ENCODE assay signal across 27 mouse cellular contexts in genomic region chr2:125576498-125576897, GRCm38 (mm10). TPM values are rescaled to one million over a fixed set of nuclear protein-coding genes. Genes with fewer than 3 reads are reported as not detected.
DNase-seq lines count a peak whose midpoint lies in the region; ATAC-seq lines count a peak whose summit lies in the region.
"Had no signal": no experiment of that assay in that cellular context is flagged by ENCODE, and none has a peak within 500 bp of the region (broad histone marks: within the 10 kb centered on the region; RNA-seq: fewer than 3 reads in every experiment).

No protein-coding gene starts in this region.

- 69% methylated on average over 8 of the region's 8 CpGs for WGBS in heart, embryonic 13.5 days

- H3K4me3 ChIP-seq in heart, embryonic 13.5 days, result no peak overlapping the region
- H3K4me3 ChIP-seq: embryonic facial prominence, embryonic 10.5 days; embryonic facial prominence, embryonic 13.5 days; erythroblast, embryonic 14.5 days; forebrain, embryonic 12.5 days; forebrain, embryonic 15.5 days; heart, embryonic 12.5 days; hindbrain, embryonic 10.5 days; hindbrain, embryonic 13.5 days; intestine, embryonic 15.5 days had no signal

- peaks cover 77% of the 10 kb centered on the region for H3K36me3 ChIP-seq in heart, embryonic 13.5 days

- no peak for DNase-seq in frontal cortex, postnatal 25 days (ENCODE audit: low spot score in 2 of 2)
- no peak for DNase-seq in heart, postnatal 25 days (ENCODE audit: low spot score)
- no peak for DNase-seq in adrenal gland, adult 2 months
- DNase-seq: adrenal gland, postnatal 10 days; adrenal gland, postnatal 36 days; cerebellum, adult 18-20 months; cerebellum, adult 9-10 months; cerebellum, postnatal 14 days; embryo, embryonic 11 days; gastrocnemius, postnatal 10 days; gastrocnemius, postnatal 36 days; heart, postnatal 14 days; kidney, adult 11 months had no signal

- H3K4me1 ChIP-seq in heart, embryonic 13.5 days, result peaks cover 6% of the 10 kb centered on the region
- H3K4me1 ChIP-seq: embryonic facial prominence, embryonic 10.5 days; embryonic facial prominence, embryonic 13.5 days; forebrain, embryonic 12.5 days; forebrain, embryonic 15.5 days; hindbrain, embryonic 10.5 days; hindbrain, embryonic 13.5 days; intestine, embryonic 15.5 days had no signal

- 0 out of 2 replicates have a peak, but pooled peaks cover 6% of the 10 kb centered on the region for H3K9me3 ChIP-seq in heart, embryonic 13.5 days
- H3K9me3 ChIP-seq: embryonic facial prominence, embryonic 10.5 days; embryonic facial prominence, embryonic 13.5 days; forebrain, embryonic 12.5 days; forebrain, embryonic 15.5 days; heart, embryonic 12.5 days; hindbrain, embryonic 10.5 days; intestine, embryonic 15.5 days had no signal

- H3K9ac ChIP-seq in heart, embryonic 13.5 days, result no peak overlapping the region
- H3K9ac ChIP-seq: embryonic facial prominence, embryonic 13.5 days; forebrain, embryonic 12.5 days; forebrain, embryonic 15.5 days; heart, embryonic 12.5 days; hindbrain, embryonic 13.5 days; intestine, embryonic 15.5 days had no signal

- H3K27me3 ChIP-seq in heart, embryonic 13.5 days (replicated peaks), result no peaks in the 10 kb centered on the region
- H3K27me3 ChIP-seq: embryonic facial prominence, embryonic 13.5 days; forebrain, embryonic 12.5 days; forebrain, embryonic 15.5 days; heart, embryonic 12.5 days; hindbrain, embryonic 13.5 days; intestine, embryonic 15.5 days had no signal

- H3K4me2 ChIP-seq in heart, embryonic 13.5 days, result no peak overlapping the region
- H3K4me2 ChIP-seq: embryonic facial prominence, embryonic 13.5 days; forebrain, embryonic 12.5 days; forebrain, embryonic 15.5 days; heart, embryonic 12.5 days; hindbrain, embryonic 13.5 days; intestine, embryonic 15.5 days had no signal

- intact Hi-C loops in heart, postnatal 25 days (cut with DNase I), result no loop called here

- H3K27ac ChIP-seq in heart, embryonic 13.5 days (replicated peaks), result 0 out of 2 replicates have a peak overlapping the region, but pooled peaks have one; percentile 12
- H3K27ac ChIP-seq: embryonic facial prominence, embryonic 10.5 days; embryonic facial prominence, embryonic 13.5 days; forebrain, embryonic 12.5 days; forebrain, embryonic 15.5 days; hindbrain, embryonic 10.5 days; hindbrain, embryonic 13.5 days; intestine, embryonic 15.5 days had no signal

- ATAC-seq in frontal cortex, adult (ENCODE audit: low TSS enrichment), result peak; percentile 44; the same call in 1 of the 2 replicates
- ATAC-seq in heart, embryonic 13.5 days (ENCODE audit: extremely low read depth, insufficient number of reproducible peaks, low FRiP score, low TSS enrichment), result no peak; the same call in 1 of the 2 replicates
- ATAC-seq in megakaryocyte, adult 5-6 weeks (ENCODE audit: poor library complexity, severe bottlenecking), result peak; percentile 84
- ATAC-seq: activated CD4-positive, CD25-positive, alpha-beta regulatory T cell, adult 4 months; forebrain, embryonic 15.5 days; hindbrain, embryonic 16.5 days; intestine, embryonic 15.5 days had no signal

RNA-seq across cellular contexts. Expression of gene Cep152, which starts 48.4 kb away (rescaled TPM):
- 3.2 and 3.8 TPM in 2 replicates for polyA plus RNA-seq in heart, embryonic 13.5 days (2015; fragmentation: Nextera tagmentation; extraction: Ambion mirVana)
- 1 to 10 TPM; 1.4 to 1.8 TPM for total RNA-seq in heart, postnatal 25 days (2021)
- 3.7 and 3.8 TPM in 2 replicates for total RNA-seq in megakaryocyte, adult 5-6 weeks (2015)
- total RNA-seq in megakaryocyte, adult 5-6 weeks (2017), result 14.4 and 14.7 TPM in 2 replicates
- 1 to 10 TPM; 2.4 to 2.8 TPM for total RNA-seq in adrenal gland, adult 2 months (2021)
- polyA plus RNA-seq in adrenal gland, adult 2 months (2012; rRNA removed), result 0.44 and 0.64 TPM in 2 replicates
